Mouse (Mus musculus) heart, embryonic 10.5 days (tissue): Measurements from ENCODE around the gene Cd79b. TPM values are rescaled to one million over a fixed set of nuclear protein-coding genes. Genes with fewer than 3 reads are reported as not detected.

Source experiments
- DNase-seq: peaks from one replicate; pipeline ENCODE4 v3.0.0-alpha.2; 2017; ENCODE audit warnings: low spot score
- H3K27ac ChIP-seq: fragments of 300-500 bp; sonication (generic); 2 replicates; pipeline ENCODE4 v1.5.1; 2016; ENCODE audit warnings: mild to moderate bottlenecking
- H3K27me3 ChIP-seq: fragments of 300-500 bp; sonication (generic); 2 replicates; pipeline ENCODE4 v1.6.1; 2016; ENCODE audit warnings: mild to moderate bottlenecking; ENCODE audit not compliant: poor library complexity, insufficient read depth, severe bottlenecking
- H3K36me3 ChIP-seq: fragments of 300-500 bp; sonication (generic); 2 replicates; pipeline ENCODE4 v1.6.1; 2016; ENCODE audit warnings: mild to moderate bottlenecking, moderate library complexity
- H3K4me1 ChIP-seq: fragments of 300-500 bp; sonication (generic); 2 replicates; pipeline ENCODE4 v1.6.1; 2016; ENCODE audit warnings: mild to moderate bottlenecking
- H3K4me3 ChIP-seq: fragments of 300-500 bp; sonication (generic); 2 replicates; pipeline ENCODE4 v1.5.1; 2016; ENCODE audit warnings: mild to moderate bottlenecking, moderate library complexity
- H3K9me3 ChIP-seq: fragments of 300-500 bp; sonication (generic); 2 replicates; pipeline ENCODE4 v1.6.1; 2016; ENCODE audit warnings: mild to moderate bottlenecking, moderate library complexity
- WGBS: fragments of 180-500 bp; shearing (Covaris S2); methylation state at CpG from one replicate; pipeline ENCODE4 v1.1.7; 2016; 5-methylcytosine and 5-hydroxymethylcytosine counted together
- polyA plus RNA-seq: library from polyadenylated mRNA; unstranded; fragments of >200 nt; fragmentation: Nextera tagmentation; extraction: Ambion mirVana; gene quantifications from 2 replicates; pipeline ENCODE4 v1.2.1, GENCODE M21; 2016

Cd79b gene
- polyA plus RNA-seq, 1 experiment from 2014 or later = 0.87 TPM

DNA sequence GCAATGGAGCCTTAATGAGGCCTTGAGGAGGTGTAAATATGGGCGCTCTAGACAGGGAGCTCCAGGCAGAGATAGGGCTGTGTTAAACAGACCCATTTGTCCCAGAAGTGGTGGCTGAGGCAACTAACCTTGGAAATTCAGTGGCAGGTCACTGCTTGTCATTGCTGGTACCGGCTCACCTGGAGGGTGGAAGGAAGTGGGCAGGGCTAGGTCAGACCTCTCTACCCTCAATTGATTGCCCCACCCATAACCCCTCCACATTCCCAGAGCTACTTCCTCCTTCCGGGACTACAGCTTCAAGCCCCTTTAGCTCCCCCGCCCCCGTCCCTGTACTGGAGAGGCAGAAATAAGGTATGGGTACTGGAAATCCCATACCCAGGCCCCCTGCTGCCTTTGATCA lies 1.0 kb downstream of the Cd79b start:
- peaks cover 21% of the 10 kb centered on the region for H3K4me1 ChIP-seq
- H3K4me3 ChIP-seq = no peak overlapping the region
- 59% methylated on average over 5 of the region's 5 CpGs for WGBS

DNA sequence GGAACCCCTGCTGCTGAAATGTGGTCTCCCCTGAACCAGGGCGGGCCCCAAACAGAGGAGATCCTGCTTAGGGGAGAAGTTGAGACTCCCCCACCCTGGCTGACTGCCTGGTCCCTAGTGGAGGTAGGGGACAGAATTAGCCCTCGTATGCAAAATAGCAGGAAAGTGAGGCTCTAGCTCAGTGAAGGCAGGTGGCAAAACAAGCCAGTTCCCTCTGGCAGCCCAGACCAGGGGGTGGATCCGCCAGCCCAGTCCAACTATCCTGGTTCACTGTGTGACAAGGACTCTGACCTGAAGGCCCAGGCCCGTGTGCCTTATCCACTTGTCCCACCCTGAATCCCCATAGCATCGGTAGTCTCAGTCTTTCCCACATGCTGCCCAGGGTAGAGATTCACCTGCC lies 4.4 kb downstream of the Cd79b start:
- Histone ChIP-seq H3K4me3 (no peak overlapping the region), H3K27me3 (no peaks in the 10 kb centered on the region), H3K9me3 (no peaks in the 10 kb centered on the region), H3K36me3 (no peaks in the 10 kb centered on the region), H3K4me1 (peaks cover 20% of the 10 kb centered on the region), H3K27ac (0 out of 2 replicates have a peak overlapping the region, but pooled peaks have one; percentile 11)
- DNase-seq = no peak
- WGBS = 74% methylated on average over 5 of the region's 5 CpGs

More for the DNA sequence above, 1.0 kb downstream of the Cd79b start:
- Histone ChIP-seq H3K36me3 (no peaks in the 10 kb centered on the region), H3K27ac (peak overlapping the region; percentile 6; the same call in 1 of the 2 replicates), H3K27me3 (0 out of 2 replicates have a peak, but pooled peaks cover 4% of the 10 kb centered on the region), H3K9me3 (no peaks in the 10 kb centered on the region)
- no peak for DNase-seq

DNA sequence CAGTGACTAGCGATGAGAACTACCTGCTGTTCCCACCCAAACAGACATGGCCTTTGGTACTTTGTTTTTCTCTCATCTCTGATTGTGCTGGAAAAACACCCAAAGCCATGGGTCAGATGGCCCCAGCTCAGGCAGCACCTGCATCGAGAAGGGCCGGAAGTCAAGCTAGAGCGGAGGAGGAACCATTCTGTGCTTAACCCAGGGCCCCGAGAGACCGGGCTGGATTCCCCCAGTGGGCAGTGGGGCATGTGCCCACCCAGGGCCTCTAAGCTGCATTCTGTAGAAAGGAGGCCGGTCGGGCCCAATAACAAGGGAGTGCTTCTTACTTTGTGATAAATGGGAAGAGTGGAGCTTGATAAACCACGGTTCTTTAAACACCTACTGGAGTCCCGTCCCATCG lies 6.4 kb downstream of the Cd79b start:
- Histone ChIP-seq H3K4me3 (no peak overlapping the region), H3K9me3 (no peaks in the 10 kb centered on the region), H3K36me3 (no peaks in the 10 kb centered on the region), H3K4me1 (peaks cover 3% of the 10 kb centered on the region; the same call in 1 of the 2 replicates), H3K27me3 (no peaks in the 10 kb centered on the region), H3K27ac (no peak overlapping the region)
- DNase-seq = no peak
- 83% methylated on average over 11 of the region's 11 CpGs for WGBS

DNA sequence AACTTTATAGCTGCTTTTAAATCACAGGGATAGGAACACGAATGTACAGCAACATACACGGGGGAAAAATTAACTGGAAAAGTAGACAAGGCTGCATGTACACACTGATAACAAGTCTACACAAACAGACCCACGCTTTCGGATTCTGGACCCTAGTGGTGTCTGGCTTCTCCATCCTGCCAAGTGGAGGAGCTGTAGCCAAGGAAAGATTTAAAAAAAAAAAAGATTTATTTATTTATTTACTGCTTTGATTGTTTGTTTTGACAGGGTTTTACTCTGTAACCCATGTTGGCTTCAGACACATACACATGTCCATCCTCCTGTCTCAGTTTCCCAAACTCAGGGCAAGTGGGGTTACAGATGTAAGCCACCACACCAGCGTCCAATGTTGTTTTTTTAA lies 7.1 kb downstream of the Cd79b start:
- H3K27ac ChIP-seq = no peak overlapping the region
- DNase-seq = no peak
- no peak overlapping the region for H3K4me3 ChIP-seq
- 0 out of 2 replicates have a peak, but pooled peaks cover 2% of the 10 kb centered on the region for H3K4me1 ChIP-seq
- H3K9me3 ChIP-seq = no peaks in the 10 kb centered on the region
- H3K36me3 ChIP-seq = no peaks in the 10 kb centered on the region
- 73% methylated on average over 5 of the region's 5 CpGs for WGBS
- H3K27me3 ChIP-seq = no peaks in the 10 kb centered on the region

DNA sequence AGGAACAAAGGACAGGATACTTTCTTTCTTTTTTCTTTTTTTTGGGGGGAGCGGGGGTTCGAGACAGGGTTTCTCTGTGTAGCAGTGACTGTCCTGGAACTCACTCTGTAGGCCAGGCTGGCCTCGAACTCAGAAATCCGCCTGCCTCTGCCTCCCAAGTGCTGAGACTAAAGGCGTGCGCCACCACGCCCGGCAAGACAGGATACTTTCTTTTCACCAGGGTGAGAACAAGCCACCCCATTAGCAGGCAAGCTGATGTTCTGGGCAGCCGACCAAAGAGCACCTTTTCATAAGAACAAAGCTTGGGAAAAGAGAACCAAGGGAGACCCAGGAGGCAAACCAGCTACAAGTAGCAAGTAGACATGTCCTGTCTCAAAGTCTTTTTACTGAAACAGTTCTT lies 7.8 kb downstream of the Cd79b start:
- H3K4me1 ChIP-seq = 0 out of 2 replicates have a peak, but pooled peaks cover 2% of the 10 kb centered on the region
- DNase-seq = no peak
- no peaks in the 10 kb centered on the region for H3K9me3 ChIP-seq
- H3K27me3 ChIP-seq = 0 out of 2 replicates have a peak, but pooled peaks cover 2% of the 10 kb centered on the region
- H3K4me3 ChIP-seq = no peak overlapping the region
- H3K27ac ChIP-seq = no peak overlapping the region
- H3K36me3 ChIP-seq = no peaks in the 10 kb centered on the region
- 85% methylated on average over 9 of the region's 9 CpGs for WGBS

DNA sequence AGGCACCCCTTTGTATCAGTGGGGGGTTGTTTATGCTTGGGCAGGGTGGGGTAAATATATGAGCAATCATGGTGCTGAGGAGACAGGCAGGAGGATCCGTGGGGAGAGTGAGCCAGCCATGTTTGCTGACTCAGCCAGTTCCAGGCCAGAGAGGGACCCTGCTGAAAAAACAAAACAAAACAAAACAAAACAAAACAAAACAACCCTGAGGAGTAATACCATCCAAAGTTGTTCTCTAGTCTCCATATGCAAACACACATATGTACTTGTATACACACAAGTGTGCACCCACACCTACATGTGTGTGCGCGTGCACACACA lies 8.5 kb downstream of the Cd79b start:
- Histone ChIP-seq H3K4me1 (0 out of 2 replicates have a peak, but pooled peaks cover 2% of the 10 kb centered on the region), H3K27ac (no peak overlapping the region), H3K27me3 (peaks cover 9% of the 10 kb centered on the region; the same call in 1 of the 2 replicates), H3K36me3 (no peaks in the 10 kb centered on the region), H3K9me3 (no peaks in the 10 kb centered on the region), H3K4me3 (no peak overlapping the region)
- no peak for DNase-seq
- WGBS = 72% methylated on average over 3 of the region's 3 CpGs

DNA sequence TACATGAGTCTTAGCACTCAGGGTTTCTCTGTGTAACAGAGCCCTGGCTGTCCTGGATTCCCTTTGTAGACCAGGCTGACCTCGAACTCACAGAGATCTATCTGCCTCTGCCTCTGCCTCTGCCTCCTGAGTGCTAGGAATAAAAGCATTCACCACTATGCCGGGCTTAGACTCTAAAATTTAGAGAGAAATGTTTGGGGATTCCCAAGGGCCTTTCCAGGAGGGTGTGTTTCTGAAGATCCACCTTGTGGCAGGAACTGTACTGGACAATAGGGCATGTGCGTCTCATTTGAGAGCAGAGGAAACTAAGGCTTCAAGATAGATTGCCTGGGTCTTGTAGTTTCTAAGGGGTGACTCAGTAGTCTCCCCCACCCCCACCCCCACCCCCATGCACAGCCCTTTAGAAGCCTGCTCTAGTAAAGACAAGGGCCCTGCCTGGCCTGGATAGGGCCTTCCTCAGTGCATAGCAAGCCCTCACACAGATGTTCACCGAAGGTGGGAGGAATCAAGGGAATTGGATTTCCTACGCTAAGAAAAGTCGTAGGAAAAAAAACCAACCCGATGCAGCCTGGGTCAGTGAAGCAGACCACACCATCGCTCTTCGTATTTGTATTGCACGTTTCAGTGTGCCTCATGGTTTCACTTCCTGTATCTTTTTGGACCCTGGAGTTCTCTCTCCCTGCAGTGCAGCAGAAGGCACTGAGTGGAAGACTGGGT lies 9.1 kb downstream of the Cd79b start:
- 79% methylated on average over 10 of the region's 10 CpGs for WGBS
- no peak overlapping the region for H3K4me3 ChIP-seq
- DNase-seq = no peak
- no peaks in the 10 kb centered on the region for H3K36me3 ChIP-seq
- no peaks in the 10 kb centered on the region for H3K9me3 ChIP-seq
- H3K27me3 ChIP-seq = peaks cover 10% of the 10 kb centered on the region; the same call in 1 of the 2 replicates
- H3K4me1 ChIP-seq = 0 out of 2 replicates have a peak, but pooled peaks cover 2% of the 10 kb centered on the region
- no peak overlapping the region for H3K27ac ChIP-seq

DNA sequence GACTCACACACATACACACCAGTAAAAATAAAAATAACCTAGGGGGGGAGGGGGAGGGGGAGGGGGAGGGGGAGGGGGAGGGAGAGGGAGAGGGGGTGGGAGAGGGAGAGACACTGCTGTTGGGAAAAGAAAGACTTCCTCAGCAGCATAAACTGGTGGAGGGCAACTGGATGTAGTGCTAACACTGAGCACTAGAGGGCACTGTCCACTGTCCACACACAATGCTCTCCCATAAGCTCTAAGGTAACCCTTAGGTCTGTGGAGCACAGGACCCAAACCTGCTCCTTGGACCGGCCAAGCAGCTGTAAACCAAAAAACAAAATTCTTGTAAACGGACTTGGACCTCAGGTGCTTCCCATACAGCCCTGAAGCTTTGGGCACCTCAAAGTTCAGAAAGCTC lies 11.9 kb downstream of the Cd79b start:
- no peaks in the 10 kb centered on the region for H3K36me3 ChIP-seq
- 19% methylated on average over 2 of the region's 2 CpGs for WGBS
- peaks cover 10% of the 10 kb centered on the region; the same call in 1 of the 2 replicates for H3K27me3 ChIP-seq

DNA sequence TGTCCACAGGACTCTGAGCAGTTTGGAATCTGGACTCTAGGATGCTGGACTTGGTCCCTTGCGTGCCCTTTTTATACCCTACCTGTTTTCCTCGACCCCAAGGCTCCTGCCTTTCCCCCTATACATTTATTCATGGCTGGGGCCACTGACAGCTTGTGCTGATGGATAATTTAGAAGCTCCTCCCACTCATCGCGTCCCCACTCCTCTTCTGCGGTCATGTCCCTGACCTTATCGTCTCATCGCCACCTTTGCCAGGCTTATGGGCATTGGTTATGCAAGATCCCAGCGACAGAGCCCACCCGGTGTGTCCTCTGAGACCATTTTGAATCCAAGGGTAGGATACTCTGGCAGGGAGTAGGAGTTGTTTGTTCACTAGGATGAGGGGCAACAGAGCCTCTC lies 12.8 kb downstream of the Cd79b start, which contains the start of gene Gh:
TSS of gene Gh (minus strand) at position 101 of the 400 bp plus-strand sequence.
- WGBS = 78% methylated on average over 9 of the region's 9 CpGs
- no peak for DNase-seq
- no peak within 1 kb of the TSS for H3K27ac ChIP-seq
- H3K9me3 ChIP-seq = no peaks in the 10 kb centered on the region
- peaks cover 10% of the 10 kb centered on the region; the same call in 1 of the 2 replicates for H3K27me3 ChIP-seq
- H3K36me3 ChIP-seq = no peaks in the 10 kb centered on the region
- H3K4me1 ChIP-seq = no peaks in the 10 kb centered on the region
- H3K4me3 ChIP-seq = no peak within 1 kb of the TSS

More for the DNA sequence above, 11.9 kb downstream of the Cd79b start:
- no peak overlapping the region for H3K4me3 ChIP-seq
- H3K9me3 ChIP-seq = no peaks in the 10 kb centered on the region
- no peak for DNase-seq
- no peak overlapping the region for H3K27ac ChIP-seq
- H3K4me1 ChIP-seq = no peaks in the 10 kb centered on the region

DNA sequence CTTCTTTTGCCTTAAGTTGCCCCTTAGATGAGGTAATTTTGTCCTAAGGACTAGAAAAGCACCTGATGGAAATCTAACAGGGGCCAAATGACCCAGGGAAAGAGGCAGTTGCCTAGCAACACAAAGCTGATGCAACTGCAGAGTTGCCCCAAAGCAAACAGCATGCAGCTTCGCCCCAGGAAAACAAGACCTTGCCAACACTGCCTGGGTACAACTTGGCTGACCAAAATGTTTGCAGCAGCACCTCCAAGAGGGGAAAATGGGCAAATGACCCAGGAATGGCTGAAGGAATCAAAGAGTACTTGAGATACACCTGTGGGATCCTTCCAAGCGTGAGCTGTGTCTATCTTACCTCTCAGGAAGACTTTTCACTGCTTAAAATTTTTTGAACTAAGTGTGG lies 22.7 kb downstream of the Cd79b start:
- H3K4me3 ChIP-seq = no peak overlapping the region
- no peak overlapping the region for H3K27ac ChIP-seq
- no peak for DNase-seq
- H3K4me1 ChIP-seq = no peaks in the 10 kb centered on the region; the same call in none of the 2 replicates
- no peaks in the 10 kb centered on the region for H3K27me3 ChIP-seq
- no peaks in the 10 kb centered on the region for H3K9me3 ChIP-seq
- H3K36me3 ChIP-seq = no peaks in the 10 kb centered on the region
- WGBS = 95% methylated on average over 2 of the region's 2 CpGs

DNA sequence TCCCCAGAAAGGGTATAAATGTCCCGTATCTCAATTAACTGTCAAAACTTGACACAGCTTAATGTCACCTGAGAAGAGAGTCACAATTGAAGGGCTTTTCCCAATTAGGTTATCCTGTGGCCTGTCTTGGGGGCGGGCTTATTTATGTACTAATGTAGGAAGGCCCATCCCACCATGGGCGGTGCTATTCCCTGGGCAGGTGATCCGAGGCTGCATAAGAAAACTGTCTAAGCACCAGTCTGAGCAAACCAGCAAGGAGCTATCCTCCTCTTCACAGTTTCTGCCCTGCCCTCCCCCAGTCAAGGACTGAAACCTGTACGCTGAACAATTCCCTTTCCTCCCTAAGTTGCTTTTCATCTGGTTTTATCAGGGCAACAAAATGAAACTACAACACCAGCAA lies 24.2 kb downstream of the Cd79b start:
- Histone ChIP-seq H3K4me3 (no peak overlapping the region), H3K4me1 (no peaks in the 10 kb centered on the region; the same call in none of the 2 replicates), H3K27ac (no peak overlapping the region), H3K27me3 (0 out of 2 replicates have a peak, but pooled peaks cover 1% of the 10 kb centered on the region), H3K9me3 (no peaks in the 10 kb centered on the region), H3K36me3 (no peaks in the 10 kb centered on the region)
- DNase-seq = no peak
- WGBS = 83% methylated on average over 5 of the region's 5 CpGs

DNA sequence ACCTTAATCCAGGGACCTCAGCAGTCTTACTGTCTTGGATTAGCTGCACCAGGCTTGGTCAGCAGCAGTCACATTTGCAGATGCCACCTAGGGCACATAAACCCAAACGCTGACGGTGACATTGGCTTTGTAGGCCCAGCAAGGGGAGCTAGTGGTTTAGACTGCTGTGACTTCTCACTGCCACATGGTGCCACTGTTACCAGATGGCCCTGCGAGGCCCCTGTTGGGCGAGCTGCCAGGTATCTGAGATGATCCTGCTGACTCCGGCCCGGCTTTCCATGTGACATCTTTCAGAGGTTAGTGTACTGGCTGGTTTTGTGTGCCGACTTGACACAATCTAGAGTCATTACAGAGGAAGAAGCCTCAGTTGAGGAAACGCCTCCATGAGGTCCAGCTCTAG lies 25.2 kb downstream of the Cd79b start:
- 61% methylated on average over 8 of the region's 8 CpGs for WGBS

DNA sequence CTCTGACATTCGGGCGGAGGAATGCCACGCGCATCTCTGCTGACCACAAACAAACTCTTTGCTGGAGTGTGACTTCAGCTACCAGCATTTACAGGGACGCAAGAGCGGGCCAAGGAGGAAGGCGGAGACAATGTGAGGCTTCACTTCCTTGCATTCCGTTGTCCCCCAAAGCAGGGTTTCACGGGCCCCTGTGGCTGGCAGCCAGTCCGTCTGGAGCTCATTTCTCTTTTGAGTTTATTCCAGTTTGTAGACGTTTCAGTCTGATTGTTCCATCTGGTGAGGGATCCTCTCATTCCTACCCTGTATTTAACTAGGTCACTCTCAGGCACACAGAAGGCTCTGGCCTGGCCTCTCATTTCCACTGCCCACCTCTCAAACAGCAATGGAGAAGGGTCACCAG lies 27.6 kb downstream of the Cd79b start:
- 74% methylated on average over 11 of the region's 11 CpGs for WGBS
- Histone ChIP-seq H3K9me3 (no peaks in the 10 kb centered on the region), H3K27ac (no peak overlapping the region), H3K4me3 (no peak overlapping the region), H3K27me3 (peaks cover 4% of the 10 kb centered on the region; the same call in 1 of the 2 replicates), H3K36me3 (no peaks in the 10 kb centered on the region), H3K4me1 (no peaks in the 10 kb centered on the region; the same call in none of the 2 replicates)
- no peak for DNase-seq

More for the DNA sequence above, 25.2 kb downstream of the Cd79b start:
- Histone ChIP-seq H3K36me3 (no peaks in the 10 kb centered on the region), H3K27ac (no peak overlapping the region), H3K9me3 (no peaks in the 10 kb centered on the region), H3K4me3 (no peak overlapping the region), H3K27me3 (0 out of 2 replicates have a peak, but pooled peaks cover 4% of the 10 kb centered on the region), H3K4me1 (no peaks in the 10 kb centered on the region; the same call in none of the 2 replicates)
- no peak for DNase-seq
